Mouse (Mus musculus) thymus, postnatal 10 days (tissue): ENCODE results near the gene Nemf.
"Not testable (repeated sequence)": the region's sequence is repeated elsewhere in the genome, so short reads cannot be mapped to it uniquely, and the experiment has no call there.

Experiments used
- DNase-seq, 2 experiments: peaks; one replicate each; pipeline ENCODE4 v3.0.0; 2021; ENCODE audit warnings: low spot score in 2 of 2

Gene Nemf

GRCm38 (mm10) chr12:69356546-69357299 is at the start of gene Nemf:
Nemf (minus strand) TSS chr12:69357165.
- peak; percentile 69 to 80 for DNase-seq

GRCm38 (mm10) chr12:69402594-69403167 is 45.7 kb upstream of the Nemf start:
- DNase-seq = no peak

- no peak for DNase-seq
These were observed 45.1 kb upstream of the Nemf start for GRCm38 (mm10) chr12:69402100-69402499.

- DNase-seq = no peak
These were observed 43.9 kb upstream of the Nemf start for GRCm38 (mm10) chr12:69400871-69401286.

GRCm38 (mm10) chr12:69400367-69400766 is 43.4 kb upstream of the Nemf start:
- DNase-seq = no peak

GRCm38 (mm10) chr12:69394456-69394855 is 37.5 kb upstream of the Nemf start:
- no peak for DNase-seq

GRCm38 (mm10) chr12:69393076-69393475 is 36.1 kb upstream of the Nemf start:
- DNase-seq = no peak

- DNase-seq = no peak
These were observed 33.2 kb upstream of the Nemf start for GRCm38 (mm10) chr12:69390000-69390698.

- no peak for DNase-seq
These were observed 32.4 kb upstream of the Nemf start for GRCm38 (mm10) chr12:69389273-69389938.

GRCm38 (mm10) chr12:69388321-69388869 is 31.4 kb upstream of the Nemf start:
- DNase-seq = no peak

GRCm38 (mm10) chr12:69386281-69386732 is 29.3 kb upstream of the Nemf start:
- not testable (repeated sequence) for DNase-seq

GRCm38 (mm10) chr12:69385542-69386280 is 28.7 kb upstream of the Nemf start:
- no peak for DNase-seq

GRCm38 (mm10) chr12:69384606-69385005 is 27.6 kb upstream of the Nemf start:
- no peak for DNase-seq

GRCm38 (mm10) chr12:69382880-69383279 is 25.9 kb upstream of the Nemf start:
- no peak for DNase-seq

- DNase-seq = no peak
These were observed 21.8 kb upstream of the Nemf start for GRCm38 (mm10) chr12:69378558-69379454.

GRCm38 (mm10) chr12:69377636-69378035 is 20.7 kb upstream of the Nemf start:
- DNase-seq = not testable (repeated sequence)

- no peak for DNase-seq
These were observed 20.2 kb upstream of the Nemf start for GRCm38 (mm10) chr12:69377188-69377587.

GRCm38 (mm10) chr12:69376132-69376531 is 19.2 kb upstream of the Nemf start:
- no peak for DNase-seq

GRCm38 (mm10) chr12:69373850-69374766 is 17.1 kb upstream of the Nemf start:
- DNase-seq = peak in 1 of 2 experiments; percentile 27
